Mouse (Mus musculus) limb, embryonic 10.5 days (tissue): ENCODE results near the gene Gfer. TPM values are rescaled to one million over a fixed set of nuclear protein-coding genes. Genes with fewer than 3 reads are reported as not detected.
A peak's percentile ranks its signal among the peaks of the same experiment; 100 is the strongest.

Experiments
- DNase-seq: peaks from one replicate; pipeline ENCODE4 v3.0.0-alpha.2; 2017; ENCODE audit warnings: low spot score
- H3K27ac ChIP-seq: fragments of 300-500 bp; sonication (generic); 2 replicates; pipeline ENCODE4 v1.5.1; 2016; ENCODE audit warnings: mild to moderate bottlenecking
- H3K27me3 ChIP-seq: fragments of 300-500 bp; sonication (generic); 2 replicates; pipeline ENCODE4 v1.6.1; 2016; ENCODE audit warnings: low read depth, mild to moderate bottlenecking; ENCODE audit not compliant: poor library complexity, severe bottlenecking
- H3K36me3 ChIP-seq: fragments of 300-500 bp; sonication (generic); 2 replicates; pipeline ENCODE4 v1.6.1; 2016; ENCODE audit warnings: mild to moderate bottlenecking, moderate library complexity
- H3K4me1 ChIP-seq: fragments of 300-500 bp; sonication (generic); 2 replicates; pipeline ENCODE4 v1.6.1; 2016
- H3K4me3 ChIP-seq: fragments of 300-500 bp; sonication (generic); 2 replicates; pipeline ENCODE4 v1.5.1; 2016; ENCODE audit warnings: mild to moderate bottlenecking, moderate library complexity
- H3K9me3 ChIP-seq: fragments of 300-500 bp; sonication (generic); replicated peaks from 2 replicates; pipeline ENCODE4 v1.6.1; 2016; ENCODE audit warnings: mild to moderate bottlenecking
- WGBS: fragments of 180-500 bp; shearing (Covaris S2); methylation state at CpG from one replicate; pipeline ENCODE4 v1.1.7; 2016; 5-methylcytosine and 5-hydroxymethylcytosine counted together
- polyA plus RNA-seq: library from polyadenylated mRNA; unstranded; fragments of >200 nt; fragmentation: Nextera tagmentation; extraction: Ambion mirVana; gene quantifications from 2 replicates; pipeline ENCODE4 v1.2.1, GENCODE M21; 2016

Gene Gfer
- 52.9 and 61.2 TPM in 2 replicates for polyA plus RNA-seq

- H3K36me3 ChIP-seq, result peaks cover 45% of the 10 kb centered on the region
- H3K9me3 ChIP-seq, result no peaks in the 10 kb centered on the region
- peaks cover 29% of the 10 kb centered on the region for H3K4me1 ChIP-seq
- peak within 1 kb of the TSS; percentile 85 for H3K4me3 ChIP-seq
- H3K27ac ChIP-seq, result peak within 1 kb of the TSS; percentile 93
- peak; percentile 91 for DNase-seq
- peaks cover 18% of the 10 kb centered on the region for H3K27me3 ChIP-seq
- under 1% methylated on average over 69 of the region's 76 CpGs for WGBS
Observed at GRCm38 (mm10) chr17:24696011-24696697, at the start of gene Gfer, which contains the start of gene Noxo1. TSS of gene Gfer (minus strand) at chr17:24696156. TSS of gene Noxo1 (plus strand) at chr17:24696234.

GRCm38 (mm10) chr17:24744381-24744780 lies 48.4 kb upstream of the Gfer start:
- no peak for DNase-seq
- Histone ChIP-seq H3K9me3 (no peaks in the 10 kb centered on the region), H3K36me3 (peaks cover 30% of the 10 kb centered on the region), H3K4me1 (peaks cover 25% of the 10 kb centered on the region), H3K27ac (no peak overlapping the region), H3K4me3 (no peak overlapping the region), H3K27me3 (peaks cover 5% of the 10 kb centered on the region)
- 80% methylated on average over 3 of the region's 3 CpGs for WGBS

- no peak for DNase-seq
- Histone ChIP-seq H3K36me3 (peaks cover 30% of the 10 kb centered on the region), H3K27ac (no peak overlapping the region), H3K4me1 (peaks cover 25% of the 10 kb centered on the region), H3K9me3 (no peaks in the 10 kb centered on the region), H3K4me3 (no peak overlapping the region), H3K27me3 (0 out of 2 replicates have a peak, but pooled peaks cover under 1% of the 10 kb centered on the region)
- WGBS, result 81% methylated on average over 5 of the region's 5 CpGs
Observed at GRCm38 (mm10) chr17:24743896-24744295, 47.9 kb upstream of the Gfer start.

GRCm38 (mm10) chr17:24742307-24742706 lies 46.4 kb upstream of the Gfer start:
- Histone ChIP-seq H3K27me3 (no peaks in the 10 kb centered on the region), H3K9me3 (no peaks in the 10 kb centered on the region), H3K4me3 (no peak overlapping the region), H3K36me3 (peaks cover 30% of the 10 kb centered on the region), H3K27ac (no peak overlapping the region), H3K4me1 (peaks cover 24% of the 10 kb centered on the region)
- DNase-seq, result no peak
- WGBS, result 87% methylated on average over 8 of the region's 8 CpGs

- Histone ChIP-seq H3K9me3 (no peaks in the 10 kb centered on the region), H3K4me3 (no peak overlapping the region), H3K27me3 (no peaks in the 10 kb centered on the region), H3K4me1 (peaks cover 21% of the 10 kb centered on the region), H3K36me3 (peaks cover 30% of the 10 kb centered on the region), H3K27ac (no peak overlapping the region)
- 81% methylated on average over 8 of the region's 8 CpGs for WGBS
- no peak for DNase-seq
Observed at GRCm38 (mm10) chr17:24739926-24740325, 44.0 kb upstream of the Gfer start.

- Histone ChIP-seq H3K27me3 (no peaks in the 10 kb centered on the region), H3K36me3 (peaks cover 30% of the 10 kb centered on the region), H3K27ac (no peak overlapping the region), H3K4me1 (peaks cover 16% of the 10 kb centered on the region), H3K9me3 (no peaks in the 10 kb centered on the region), H3K4me3 (no peak overlapping the region)
- no peak for DNase-seq
- 91% methylated on average over 4 of the region's 4 CpGs for WGBS
Observed at GRCm38 (mm10) chr17:24738238-24738637, 42.3 kb upstream of the Gfer start.

GRCm38 (mm10) chr17:24737135-24737810 lies 41.3 kb upstream of the Gfer start:
- 31% methylated on average over 8 of the region's 8 CpGs for WGBS
- peak overlapping the region; percentile 73 for H3K4me3 ChIP-seq
- H3K36me3 ChIP-seq, result peaks cover 25% of the 10 kb centered on the region
- DNase-seq, result no peak
- no peaks in the 10 kb centered on the region for H3K9me3 ChIP-seq
- peaks cover 16% of the 10 kb centered on the region for H3K4me1 ChIP-seq
- no peaks in the 10 kb centered on the region for H3K27me3 ChIP-seq
- H3K27ac ChIP-seq, result peak overlapping the region; percentile 77; the same call in 1 of the 2 replicates

GRCm38 (mm10) chr17:24736330-24737051 lies 40.5 kb upstream of the Gfer start, which contains the start of gene Msrb1:
TSS of gene Msrb1 (plus strand) at chr17:24736642.
- Histone ChIP-seq H3K36me3 (peaks cover 17% of the 10 kb centered on the region), H3K27ac (peak within 1 kb of the TSS; percentile 77), H3K27me3 (no peaks in the 10 kb centered on the region), H3K9me3 (no peaks in the 10 kb centered on the region), H3K4me3 (peak within 1 kb of the TSS; percentile 73), H3K4me1 (peaks cover 16% of the 10 kb centered on the region)
- WGBS, result 2% methylated on average over 29 of the region's 29 CpGs
- peak; percentile 91 for DNase-seq

- 0 out of 2 replicates have a peak overlapping the region, but pooled peaks have one; percentile 77 for H3K27ac ChIP-seq
- no peak for DNase-seq
- peaks cover 16% of the 10 kb centered on the region for H3K4me1 ChIP-seq
- H3K36me3 ChIP-seq, result peaks cover 9% of the 10 kb centered on the region
- no peaks in the 10 kb centered on the region for H3K27me3 ChIP-seq
- no peaks in the 10 kb centered on the region for H3K9me3 ChIP-seq
- H3K4me3 ChIP-seq, result no peak overlapping the region; the same call in 1 of the 2 replicates
- 88% methylated on average over 7 of the region's 7 CpGs for WGBS
Observed at GRCm38 (mm10) chr17:24735446-24735845, 39.5 kb upstream of the Gfer start.

GRCm38 (mm10) chr17:24734513-24734912 lies 38.6 kb upstream of the Gfer start:
- WGBS, result 94% methylated on average over 1 of the region's 1 CpGs
- Histone ChIP-seq H3K4me3 (no peak overlapping the region), H3K9me3 (no peaks in the 10 kb centered on the region), H3K27ac (no peak overlapping the region), H3K4me1 (peaks cover 16% of the 10 kb centered on the region), H3K27me3 (no peaks in the 10 kb centered on the region), H3K36me3 (0 out of 2 replicates have a peak, but pooled peaks cover under 1% of the 10 kb centered on the region)
- DNase-seq, result no peak

- no peak for DNase-seq
- no peaks in the 10 kb centered on the region for H3K27me3 ChIP-seq
- H3K36me3 ChIP-seq, result no peaks in the 10 kb centered on the region
- H3K9me3 ChIP-seq, result no peaks in the 10 kb centered on the region
- WGBS, result 89% methylated on average over 21 of the region's 21 CpGs
- peaks cover 16% of the 10 kb centered on the region for H3K4me1 ChIP-seq
- H3K4me3 ChIP-seq, result no peak overlapping the region
- no peak overlapping the region for H3K27ac ChIP-seq
Observed at GRCm38 (mm10) chr17:24733434-24734050, 37.6 kb upstream of the Gfer start.

GRCm38 (mm10) chr17:24732233-24732935 lies 36.4 kb upstream of the Gfer start:
- Histone ChIP-seq H3K27me3 (no peaks in the 10 kb centered on the region), H3K4me3 (no peak overlapping the region), H3K27ac (no peak overlapping the region), H3K36me3 (no peaks in the 10 kb centered on the region), H3K9me3 (no peaks in the 10 kb centered on the region), H3K4me1 (peaks cover 19% of the 10 kb centered on the region)
- WGBS, result 83% methylated on average over 12 of the region's 12 CpGs
- DNase-seq, result no peak
